Mouse (Mus musculus) kidney, adult 9 months (tissue): Measurements from ENCODE around the gene Gstp1.
A peak's percentile ranks its signal among the peaks of the same experiment; 100 is the strongest.
"Not testable (repeated sequence)": the region's sequence is repeated elsewhere in the genome, so short reads cannot be mapped to it uniquely, and the experiment has no call there.

Experiments
- DNase-seq: peaks from one replicate; pipeline ENCODE4 v3.0.0; 2022

The Gstp1 gene

DNA sequence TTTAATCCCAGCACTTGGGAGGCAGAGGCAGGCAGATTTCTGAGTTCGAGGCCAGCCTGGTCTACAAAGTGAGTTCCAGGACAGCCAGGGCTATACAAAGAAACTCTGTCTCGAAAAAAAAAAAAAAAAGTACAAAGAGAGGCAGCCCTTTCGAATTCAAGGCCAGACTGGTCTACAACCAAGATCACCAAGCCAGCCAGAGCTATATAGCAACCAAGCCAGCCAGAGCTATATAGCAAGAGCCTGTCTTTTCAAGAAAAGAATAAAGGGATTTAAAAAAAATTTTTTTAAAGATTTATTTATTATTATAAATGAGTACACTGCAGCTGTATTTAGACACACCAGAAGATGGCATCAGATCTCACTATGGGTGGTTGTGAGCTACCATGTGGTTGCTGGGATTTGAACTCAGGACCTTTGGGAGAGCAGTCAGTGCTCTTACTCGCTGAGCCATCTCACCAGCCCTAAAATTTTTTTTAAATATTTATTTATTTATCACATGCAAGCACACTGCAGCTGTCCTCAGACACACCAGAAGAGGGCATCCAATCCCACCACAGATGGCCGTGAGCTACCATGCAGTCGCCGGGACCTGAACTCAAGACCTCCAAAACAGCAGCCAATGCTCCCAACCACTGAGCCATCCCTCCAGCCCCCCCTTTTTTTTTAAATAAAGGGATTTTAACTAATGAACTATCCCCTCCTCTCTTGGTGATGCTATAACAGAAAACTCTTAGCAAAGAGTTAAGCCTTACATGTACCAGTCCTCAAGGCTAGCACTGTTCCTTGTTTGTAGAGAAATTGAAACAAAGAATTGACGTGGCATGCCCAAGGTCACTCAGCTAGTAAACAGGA is 22.5 kb upstream of the Gstp1 start:
- DNase-seq = not testable (repeated sequence)

DNA sequence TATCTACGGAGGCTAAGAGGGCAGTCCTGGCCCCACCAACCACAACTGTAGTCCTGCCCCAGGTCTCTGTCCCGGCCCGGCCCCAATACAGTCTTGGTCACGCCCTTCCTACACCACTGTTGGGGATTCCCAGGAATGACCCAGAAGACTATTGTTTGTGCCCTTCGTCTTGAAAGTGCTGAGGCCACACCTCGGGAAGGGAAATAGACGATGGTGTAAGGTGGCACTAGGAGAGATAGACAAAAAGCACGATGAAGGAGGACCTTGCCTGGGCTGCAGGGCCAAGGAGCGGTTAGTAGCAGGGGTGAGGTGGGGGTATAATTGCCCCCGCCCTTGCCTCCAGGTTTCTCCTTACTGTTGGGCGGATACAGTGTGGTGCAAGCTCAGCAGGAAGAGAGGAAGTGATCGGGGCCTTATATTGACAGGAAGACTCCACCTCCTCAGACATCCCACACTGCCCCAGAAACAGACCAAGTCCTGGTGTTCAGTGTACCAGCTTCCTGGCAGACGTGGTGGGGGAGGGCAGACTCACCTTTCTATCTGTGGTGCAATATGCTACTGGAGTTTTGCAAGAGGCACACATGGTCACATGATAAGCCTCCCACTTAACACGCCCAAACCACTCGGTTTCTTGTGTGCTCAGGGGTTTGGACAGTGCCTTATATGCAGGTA is 21.4 kb upstream of the Gstp1 start, which contains the start of gene Gstp3:
Gene Gstp3 (minus strand): TSS at position 501 of the 672 bp plus-strand sequence.
- DNase-seq = no peak

GRCm38 (mm10) chr19:4058581-4058980 is 20.8 kb upstream of the Gstp1 start:
- no peak for DNase-seq

- no peak for DNase-seq
Measured at GRCm38 (mm10) chr19:4057962-4058361, 20.2 kb upstream of the Gstp1 start.

GRCm38 (mm10) chr19:4057389-4057788 is 19.6 kb upstream of the Gstp1 start:
- DNase-seq = no peak

DNA sequence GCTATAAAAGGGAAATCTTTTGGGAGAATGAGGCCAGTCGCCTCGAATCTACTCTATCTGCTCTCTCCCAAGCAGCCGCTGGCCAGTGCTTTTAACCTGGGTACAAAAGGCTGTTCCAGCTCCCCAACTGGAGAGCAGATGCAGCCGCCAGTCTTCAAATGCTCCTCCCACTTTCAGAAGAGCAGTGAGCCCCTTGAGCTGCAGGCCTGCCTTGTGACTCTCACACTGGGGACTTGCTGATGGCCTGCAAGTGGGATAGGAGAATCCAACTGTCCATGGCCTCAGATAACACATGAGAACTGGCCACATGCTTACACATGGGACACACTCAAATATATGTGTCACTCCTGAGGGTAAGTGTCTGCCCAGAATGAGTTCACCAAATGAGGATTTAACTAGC is 18.9 kb upstream of the Gstp1 start:
- no peak for DNase-seq

GRCm38 (mm10) chr19:4055947-4056693 is 18.3 kb upstream of the Gstp1 start:
- peak; percentile 78 for DNase-seq

- peak; percentile 87 for DNase-seq
Measured at GRCm38 (mm10) chr19:4055216-4055946, 17.6 kb upstream of the Gstp1 start.

DNA sequence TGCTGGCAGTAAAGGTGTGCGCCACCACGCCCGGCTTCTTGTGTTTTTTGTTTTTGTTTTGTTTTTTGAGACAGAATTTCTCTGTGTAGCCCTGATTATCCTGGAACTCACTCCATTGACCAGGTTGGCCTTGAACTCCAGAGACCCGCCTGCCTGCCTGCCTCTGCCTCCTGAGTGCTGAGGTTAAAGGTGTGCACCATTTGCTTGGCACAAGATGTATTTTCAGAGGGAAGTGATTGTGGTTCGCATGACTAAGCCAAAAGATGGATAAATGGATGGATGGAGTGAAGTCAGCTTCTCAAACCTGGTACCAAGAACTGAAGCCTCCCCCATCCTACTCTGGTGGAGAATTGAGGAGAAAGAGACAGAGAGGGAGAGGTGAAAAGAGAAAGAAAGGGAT is 16.8 kb upstream of the Gstp1 start:
- DNase-seq = no peak

- no peak for DNase-seq
Measured at GRCm38 (mm10) chr19:4052516-4053030, 14.8 kb upstream of the Gstp1 start.

DNA sequence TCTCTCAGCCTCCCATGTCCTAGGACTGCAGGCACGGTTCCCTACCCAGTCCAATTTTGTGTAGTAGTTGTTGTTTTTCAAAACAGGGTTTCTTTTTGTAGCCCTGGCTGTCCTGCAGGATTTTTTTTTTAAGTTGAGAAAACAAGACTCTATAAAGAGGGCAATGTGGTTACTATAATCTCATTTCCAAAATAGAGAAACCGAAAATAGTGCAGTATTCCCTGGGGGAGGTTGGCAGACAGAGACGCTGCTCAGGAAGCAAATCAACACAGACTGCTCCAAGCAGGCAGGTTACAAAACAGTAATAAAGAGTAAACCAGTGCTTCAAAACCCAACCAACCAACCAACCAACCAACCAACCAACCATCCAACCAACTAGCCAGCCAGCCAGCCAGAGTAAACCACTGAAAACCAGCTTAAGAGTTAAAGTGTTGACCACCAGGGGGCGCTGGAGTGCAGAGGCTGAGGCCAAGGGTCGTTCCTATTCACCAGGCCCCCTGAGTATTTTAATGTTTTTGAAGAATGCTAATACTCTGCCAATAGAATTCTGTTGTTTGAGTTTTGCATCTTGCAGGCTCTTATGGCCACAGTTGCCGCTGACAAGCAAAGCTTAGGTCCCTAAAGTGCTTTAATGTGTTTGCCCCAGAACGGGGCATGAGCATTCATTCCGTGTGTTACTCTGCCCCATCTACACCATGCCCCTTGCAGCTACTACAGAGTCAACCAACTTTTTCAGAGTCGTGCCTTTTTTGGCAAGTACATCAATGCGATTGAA is 14.1 kb upstream of the Gstp1 start:
- DNase-seq = peak; percentile 76

DNA sequence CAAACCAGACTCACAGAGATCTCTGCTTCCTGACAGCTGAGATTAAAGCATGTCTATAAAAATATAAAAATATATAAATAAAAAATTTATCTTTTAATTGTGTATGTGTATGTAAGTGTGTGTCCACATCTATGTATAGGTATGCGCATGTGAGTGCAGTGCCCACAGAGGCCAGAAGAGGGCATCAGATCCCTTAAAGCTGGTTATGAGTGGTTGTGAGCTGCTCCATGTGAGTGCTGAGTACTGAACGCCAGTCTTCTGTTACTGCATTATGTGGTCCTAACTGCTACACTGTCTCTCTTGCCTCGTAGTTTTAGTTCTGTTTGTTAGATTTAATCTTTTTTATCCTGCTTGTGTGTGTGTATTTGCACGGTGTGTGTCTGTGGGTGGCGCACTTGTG is 13.2 kb upstream of the Gstp1 start:
- no peak for DNase-seq

DNA sequence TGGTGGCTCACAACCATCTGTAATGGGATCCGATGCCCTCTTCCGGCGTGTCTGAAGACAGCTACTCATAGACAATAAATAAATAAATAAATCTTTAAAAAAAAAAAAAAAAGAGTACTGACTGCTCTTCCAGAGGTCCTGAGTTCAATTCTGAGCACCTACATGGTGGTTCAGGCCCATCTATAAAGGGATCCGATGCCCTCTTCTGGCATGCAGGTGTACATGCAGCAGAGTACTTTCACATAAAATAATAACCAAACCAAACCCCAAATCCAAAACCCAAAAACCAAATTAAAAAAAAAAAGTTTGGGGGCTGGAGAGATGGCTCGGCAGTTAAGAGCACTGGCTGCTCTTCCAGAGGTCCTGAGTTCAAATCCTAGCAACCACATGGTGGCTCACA is 11.3 kb upstream of the Gstp1 start:
- not testable (repeated sequence) for DNase-seq

GRCm38 (mm10) chr19:4047859-4048258 is 10.1 kb upstream of the Gstp1 start:
- DNase-seq = peak; percentile 89

GRCm38 (mm10) chr19:4046866-4047254 is 9.1 kb upstream of the Gstp1 start:
- no peak for DNase-seq

GRCm38 (mm10) chr19:4045966-4046865 is 8.4 kb upstream of the Gstp1 start, which contains the start of gene Gstp2:
TSS of gene Gstp2 (minus strand) at chr19:4046023.
- DNase-seq = peak; percentile 94

DNA sequence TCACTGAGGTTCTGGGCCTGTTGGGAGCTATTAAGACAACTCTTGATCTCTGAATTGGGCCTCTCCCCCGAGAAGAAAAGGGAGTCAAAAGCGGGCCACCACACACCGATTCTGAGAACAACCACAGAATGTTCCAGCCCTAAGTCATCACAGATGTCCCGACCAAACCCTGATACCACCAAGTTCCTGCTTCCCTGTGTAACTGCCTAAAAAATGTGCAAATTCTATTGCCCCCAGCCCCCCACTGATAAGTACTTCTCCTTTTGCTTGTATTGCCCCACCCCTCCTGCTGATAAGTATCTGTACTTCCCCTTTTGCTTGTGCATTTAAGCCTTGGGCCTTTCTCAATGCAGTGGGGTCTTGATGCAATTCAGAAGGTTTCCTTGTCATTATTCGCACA is 6.3 kb upstream of the Gstp1 start:
- not testable (repeated sequence) for DNase-seq

GRCm38 (mm10) chr19:4042124-4042523 is 4.3 kb upstream of the Gstp1 start:
- no peak for DNase-seq

- not testable (repeated sequence) for DNase-seq
Measured at GRCm38 (mm10) chr19:4041500-4041899, 3.7 kb upstream of the Gstp1 start.

DNA sequence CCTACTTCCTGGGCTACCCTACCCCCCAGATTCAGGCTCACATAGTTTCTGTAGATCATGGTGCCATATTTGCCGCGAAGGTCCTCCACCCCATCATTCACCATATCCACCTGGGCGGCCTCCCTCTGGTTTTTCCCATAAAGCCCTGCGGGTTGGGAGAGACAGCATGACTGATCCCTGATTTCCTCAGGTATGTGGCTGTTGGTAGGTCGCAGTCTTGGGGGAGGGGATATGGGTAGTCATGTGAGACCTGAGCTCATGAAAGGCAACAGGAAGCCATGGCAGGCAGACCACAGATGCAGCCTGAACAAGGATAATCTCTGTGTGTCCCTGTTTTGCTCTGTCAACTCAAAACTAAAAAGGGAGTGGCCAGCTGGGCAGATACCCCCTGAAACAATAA is 3.2 kb upstream of the Gstp1 start:
- DNase-seq = not testable (repeated sequence)
